Mouse (Mus musculus) T-helper 17 cell (primary cell): ENCODE measurements around the gene Gm42372.

Source experiments
- in situ Hi-C, 2 experiments: fragments of 300-600 bp; cut with MboI, MseI; formaldehyde crosslinking; loops; 1 replicate in 1 of 2; 2 replicates in 1 of 2; pipeline ENCODE4 v1.15.1; 2025; ENCODE audit warnings: high pct_unique_total_duplicates in 2 of 2

The Gm42372 gene

DNA sequence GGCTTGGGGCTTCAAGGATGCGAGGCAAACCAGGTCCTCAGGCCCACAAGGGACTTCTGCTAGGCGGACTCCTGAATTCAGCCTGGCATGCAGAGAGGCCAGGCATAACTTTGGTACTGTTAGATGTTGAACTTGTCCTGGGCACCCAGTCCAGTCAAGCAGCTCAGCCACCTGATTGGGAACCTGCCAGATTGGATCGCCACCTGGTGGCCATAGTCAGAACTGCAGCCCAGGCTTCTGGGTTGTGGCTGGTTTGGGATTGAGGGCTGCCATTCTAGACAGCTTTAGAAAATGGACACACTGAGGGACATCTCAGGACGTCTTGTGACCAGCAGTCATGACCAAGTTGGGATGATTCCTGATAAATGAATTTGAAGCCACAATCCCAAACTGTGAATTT is 16.8 kb downstream of the Gm42372 start:
- in situ Hi-C loops: loop anchor here (5.0 to 10.0 kb wide), 3 partner anchors 47 to 55 kb away; partner anchors contain the start of gene Pnmal2 (in 1 of the 2)

DNA sequence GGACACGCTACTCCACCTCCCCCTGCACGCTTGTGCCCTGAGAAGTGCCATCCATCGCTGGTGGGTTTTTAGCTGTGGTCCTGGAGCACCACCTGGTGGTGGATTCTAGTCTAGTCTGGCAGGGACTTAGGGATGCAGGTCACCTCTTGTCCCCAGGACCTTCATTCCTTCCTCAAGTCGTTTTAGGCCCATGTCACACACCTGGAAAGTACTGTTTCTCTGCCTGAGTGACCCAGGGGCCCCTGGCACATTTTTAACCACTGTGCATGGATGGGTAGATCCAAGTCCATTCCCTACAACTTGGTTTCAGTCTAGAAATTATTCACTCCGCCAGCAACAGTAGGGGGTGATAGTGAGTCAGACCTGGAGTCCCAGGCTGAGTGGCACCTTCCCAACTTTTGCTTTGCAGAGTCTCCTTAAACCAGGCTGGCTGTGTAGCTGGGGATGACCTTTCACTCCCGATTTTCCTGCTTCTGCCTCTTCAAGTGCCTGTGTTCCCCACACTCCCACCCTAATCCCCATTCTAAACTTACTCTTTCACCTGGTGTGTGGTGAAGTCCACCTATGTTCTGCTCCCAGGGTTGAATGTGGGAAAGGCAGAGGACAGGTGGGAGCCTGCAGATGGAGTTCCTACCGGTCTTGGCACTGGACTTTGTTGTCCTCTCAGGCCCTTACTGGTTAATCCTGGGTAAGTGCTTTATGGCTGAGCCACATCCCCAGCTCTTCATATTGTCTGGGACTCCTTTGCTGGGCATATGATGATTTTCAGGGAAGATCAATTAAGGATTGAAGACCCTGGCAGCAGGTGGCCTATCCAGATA is 19.7 kb downstream of the Gm42372 start:
- in situ Hi-C loops: loop anchor here in 1 of 2 experiments (5.0 kb wide), 1 partner anchor 50 kb away; no protein-coding TSS in a partner anchor

- in situ Hi-C loops: loop anchor here in 1 of 2 experiments (5.0 kb wide), 1 partner anchor 49 kb away; no protein-coding TSS in a partner anchor
Observed at GRCm38 (mm10) chr7:17003230-17003960, 20.5 kb downstream of the Gm42372 start.

GRCm38 (mm10) chr7:17004716-17005115 is 21.8 kb downstream of the Gm42372 start:
- in situ Hi-C loops: loop anchor here (5.0 kb wide), 2 partner anchors 48 to 63 kb away; no protein-coding TSS in a partner anchor

- in situ Hi-C loops: loop anchor here in 1 of 2 experiments (5.0 kb wide), 1 partner anchor 60 kb away; no protein-coding TSS in a partner anchor
Observed at GRCm38 (mm10) chr7:17007300-17007699, 24.4 kb downstream of the Gm42372 start.

DNA sequence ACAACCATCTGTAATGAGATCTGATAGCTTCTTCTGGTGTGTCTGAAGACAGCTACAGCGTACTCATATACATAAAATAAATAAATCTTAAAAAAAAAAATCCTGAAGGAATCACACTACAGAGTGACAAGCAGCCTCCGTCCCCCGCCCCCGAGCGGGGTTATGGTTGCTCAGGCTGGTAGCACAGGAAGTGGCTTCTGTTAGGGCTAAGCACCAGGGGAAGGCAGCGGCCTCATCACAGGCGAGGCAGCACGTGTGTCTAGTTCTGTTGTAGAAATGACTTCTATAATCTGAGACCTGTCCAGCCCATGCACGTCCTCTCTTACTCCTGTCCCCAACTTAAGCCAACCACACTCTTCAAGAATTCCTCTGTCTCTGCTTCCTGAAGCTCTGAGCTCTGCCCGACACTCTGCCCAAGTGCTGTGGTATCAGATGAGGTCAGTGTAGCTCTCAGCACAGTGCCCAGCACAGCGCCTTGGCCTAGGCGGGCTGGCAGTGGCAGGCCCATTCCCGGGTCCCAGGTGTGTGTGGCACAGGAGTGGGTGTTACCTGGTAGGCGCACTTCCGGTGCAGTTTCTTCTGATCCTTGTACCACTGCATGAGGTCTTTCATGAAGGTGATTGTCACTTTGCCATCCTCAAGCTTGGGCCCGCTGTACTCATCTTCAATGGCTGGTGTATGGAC is 26.6 kb downstream of the Gm42372 start:
- in situ Hi-C loops: loop anchor here in 1 of 2 experiments (5.0 kb wide), 1 partner anchor 58 kb away; no protein-coding TSS in a partner anchor

DNA sequence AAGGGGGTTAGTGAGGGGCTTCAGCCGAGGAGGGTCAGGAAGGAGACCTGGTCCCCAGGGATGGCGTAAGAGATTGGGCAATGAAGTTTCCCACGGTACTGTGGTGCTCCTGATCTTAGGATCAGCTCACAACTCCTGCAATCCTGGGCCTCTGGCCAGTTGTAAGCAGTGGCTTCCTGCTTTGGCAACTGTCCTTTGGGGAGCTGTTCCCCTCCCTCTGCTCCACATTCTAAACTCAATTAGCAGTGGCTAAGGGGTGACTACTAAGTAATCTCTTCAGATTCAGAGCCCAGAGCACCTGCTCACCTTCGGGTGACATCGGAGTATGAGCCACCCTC is 27.1 kb downstream of the Gm42372 start:
- in situ Hi-C loops: no loop called here

DNA sequence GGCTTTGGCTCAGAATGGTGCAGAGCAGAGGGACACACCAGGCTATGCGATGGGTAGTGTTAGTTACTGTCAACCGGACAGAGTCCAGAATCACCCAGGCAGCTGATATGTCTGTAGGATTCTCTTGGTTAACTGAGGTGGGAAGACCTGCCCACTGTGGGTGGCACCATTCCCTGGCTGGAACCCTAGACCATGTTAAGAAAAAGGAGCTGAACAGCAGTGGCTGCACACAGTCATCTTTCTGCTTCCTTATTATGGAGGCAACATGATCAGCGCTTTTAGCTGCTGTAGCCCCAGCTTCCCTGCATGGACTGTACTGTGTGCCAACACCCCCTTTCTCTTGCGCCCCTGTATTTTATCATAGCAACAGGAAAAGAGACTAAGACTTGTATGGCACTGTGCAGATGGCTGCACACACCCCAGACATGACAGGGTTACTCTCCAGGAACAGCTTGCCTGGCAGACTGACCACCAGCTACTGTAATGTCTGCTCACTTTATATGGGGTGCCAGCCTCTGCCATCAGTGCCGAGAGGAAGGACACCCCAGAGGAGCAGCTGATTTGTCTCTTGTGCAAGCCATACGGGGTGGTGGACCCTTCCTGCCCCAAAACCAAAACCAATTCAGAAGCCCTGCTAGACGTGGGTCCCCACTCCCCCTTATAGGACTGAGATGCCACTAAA is 29.2 kb downstream of the Gm42372 start:
- in situ Hi-C loops: no loop called here

DNA sequence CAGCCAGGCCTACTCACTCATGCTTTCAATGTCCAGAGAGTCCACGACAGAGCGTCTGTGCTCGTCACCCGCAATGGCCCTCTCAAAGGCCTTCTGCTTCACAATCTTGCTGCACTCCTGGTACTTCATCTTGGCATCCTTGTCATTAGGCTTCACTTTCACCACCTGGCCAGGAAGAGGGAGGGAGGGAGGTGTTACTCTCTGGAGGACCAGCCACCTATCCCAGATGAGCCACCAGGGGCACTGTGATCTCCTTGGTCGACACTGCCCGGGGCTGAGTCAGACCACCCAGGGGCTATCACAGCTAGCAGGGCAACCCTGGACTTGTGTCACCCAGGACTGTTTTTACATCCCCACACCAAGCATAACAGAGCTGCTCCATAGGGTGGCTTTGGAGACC is 32.5 kb downstream of the Gm42372 start:
- in situ Hi-C loops: no loop called here

DNA sequence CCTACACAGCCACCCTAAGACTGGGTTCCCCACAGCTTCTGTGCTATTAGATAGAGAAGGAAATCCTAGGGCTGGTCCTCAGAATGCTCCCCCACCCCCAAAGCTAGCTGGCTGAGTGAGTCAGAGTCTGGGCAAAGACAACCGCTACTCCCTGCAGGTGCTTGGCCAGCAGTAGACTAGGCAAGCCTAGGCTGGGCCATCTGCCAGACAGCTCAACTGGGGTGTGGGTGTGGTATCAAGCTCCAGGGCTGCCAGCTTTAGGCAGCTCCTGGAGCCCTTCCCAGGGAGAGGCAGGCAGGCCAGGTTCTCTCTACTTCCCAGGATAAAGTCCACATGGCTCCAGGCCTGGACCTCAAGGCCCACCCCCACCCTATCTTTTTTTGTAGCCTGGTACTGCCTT is 34.1 kb downstream of the Gm42372 start:
- in situ Hi-C loops: no loop called here

GRCm38 (mm10) chr7:17017921-17018320 is 35.0 kb downstream of the Gm42372 start:
- in situ Hi-C loops: no loop called here

GRCm38 (mm10) chr7:17019426-17020166 is 36.7 kb downstream of the Gm42372 start:
- in situ Hi-C loops: loop anchor here in 1 of 2 experiments (5.0 kb wide), 1 partner anchor 38 kb away; no protein-coding TSS in a partner anchor

- in situ Hi-C loops: loop anchor here in 1 of 2 experiments (5.0 kb wide), 1 partner anchor 35 kb away; no protein-coding TSS in a partner anchor
Observed at GRCm38 (mm10) chr7:17022176-17022575, 39.3 kb downstream of the Gm42372 start.

GRCm38 (mm10) chr7:17023701-17024100 is 40.8 kb downstream of the Gm42372 start:
- in situ Hi-C loops: loop anchor here in 1 of 2 experiments (5.0 kb wide), 1 partner anchor 34 kb away; no protein-coding TSS in a partner anchor

GRCm38 (mm10) chr7:17024141-17024540 is 41.3 kb downstream of the Gm42372 start:
- in situ Hi-C loops: loop anchor here in 1 of 2 experiments (5.0 kb wide), 1 partner anchor 33 kb away; no protein-coding TSS in a partner anchor

DNA sequence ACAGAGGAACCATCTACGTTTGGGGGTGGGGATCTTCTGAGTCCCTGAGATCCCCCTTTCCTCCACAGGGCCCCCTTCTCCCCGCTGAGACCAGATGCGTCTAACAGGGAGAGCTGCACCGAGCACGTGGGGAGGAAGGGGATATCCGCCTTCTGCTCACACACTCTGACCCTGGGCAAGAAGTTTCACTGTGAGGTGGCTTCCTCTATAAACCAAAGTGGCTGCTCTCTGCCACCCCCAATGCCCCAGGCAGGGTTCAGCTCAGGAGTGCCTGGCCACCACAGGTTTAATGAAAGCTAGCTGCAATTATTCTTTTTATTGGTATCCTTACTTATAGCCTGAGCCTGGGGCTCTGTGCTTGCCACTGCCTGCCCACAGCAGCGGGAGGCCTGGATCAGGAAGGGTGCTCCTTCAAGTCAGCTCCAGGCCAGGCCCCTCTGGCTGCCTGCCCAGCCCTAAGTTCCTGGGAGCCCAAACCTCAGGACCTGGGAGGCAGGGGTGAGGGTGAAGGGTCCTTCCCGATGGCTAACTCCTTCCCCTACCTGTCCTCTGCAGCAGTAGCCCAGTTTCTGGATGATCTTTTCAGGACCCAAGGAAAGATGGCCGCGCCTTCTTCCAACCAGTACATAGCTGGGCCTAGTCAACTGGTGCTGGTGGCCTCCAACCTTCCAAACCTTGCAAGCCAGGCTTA is 42.1 kb downstream of the Gm42372 start:
- in situ Hi-C loops: loop anchor here in 1 of 2 experiments (5.0 kb wide), 1 partner anchor 32 kb away; no protein-coding TSS in a partner anchor

DNA sequence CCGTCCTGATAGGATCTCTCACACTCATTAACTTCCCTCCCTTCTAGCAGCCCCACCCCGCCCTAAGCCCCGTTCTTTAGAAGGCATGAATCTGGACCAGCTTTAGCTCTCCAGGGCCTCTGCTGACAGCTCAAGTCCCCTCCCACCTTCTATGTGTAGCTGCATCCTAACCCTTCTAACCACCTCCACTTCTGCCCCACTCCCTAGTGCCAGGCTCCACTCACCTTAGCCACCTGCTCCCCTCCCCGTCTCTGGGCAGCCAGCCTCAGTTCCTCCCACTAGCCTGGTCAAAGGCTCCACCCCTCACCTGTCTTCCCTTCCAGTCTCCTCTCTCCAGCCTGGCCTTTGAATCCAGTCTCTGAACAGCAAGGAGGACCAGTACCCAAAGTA is 42.6 kb downstream of the Gm42372 start:
- in situ Hi-C loops: no loop called here

GRCm38 (mm10) chr7:17025896-17026622 is 43.2 kb downstream of the Gm42372 start:
- in situ Hi-C loops: no loop called here
